In the genomic region with DNA sequence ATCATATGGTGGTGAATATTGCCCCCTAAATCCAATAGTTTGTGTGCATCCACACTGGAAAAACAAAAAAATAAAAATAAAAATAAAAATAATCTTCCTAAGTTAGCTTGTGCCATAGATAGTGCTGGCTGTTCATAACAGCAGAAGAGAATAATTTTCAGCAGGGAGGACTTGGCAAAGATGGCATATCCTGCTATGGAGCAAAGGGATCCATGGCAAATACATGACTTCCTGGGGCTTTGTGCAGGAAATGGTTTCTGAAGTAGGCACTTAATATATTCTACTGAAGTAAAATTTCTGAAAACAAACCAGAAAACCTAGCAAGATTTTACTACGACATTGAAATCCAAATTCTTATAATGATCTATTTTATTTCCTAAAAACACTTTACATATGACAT, we compare ENCODE assay signal across 15 mouse cellular contexts.
DNase-seq lines count a peak whose midpoint lies in the region.
"Had no signal": no experiment of that assay in that cellular context is flagged by ENCODE, and none has a peak within 500 bp of the region (broad histone marks: within the 10 kb centered on the region; RNA-seq: fewer than 3 reads in every experiment).

No protein-coding gene starts in this region.

- DNase-seq in cerebellum, adult 11 months: peak; percentile 6
- DNase-seq in cerebellum, postnatal 4 days (ENCODE audit: low spot score in 2 of 2): no peak
- peak; percentile 59 for DNase-seq in cerebellum, adult 9-10 months
- peak; percentile 13 to 70 for DNase-seq in cerebellum, postnatal 14 days
- no peak for DNase-seq in lung, postnatal 4 days
- DNase-seq in lung, postnatal 10 days: no peak
- DNase-seq in kidney, adult 11 months: no peak
- DNase-seq: adrenal gland, adult 2 months; adrenal gland, postnatal 14 days; B cell, adult 2 months; embryo, embryonic 11 days; gastrocnemius, postnatal 10 days; gastrocnemius, postnatal 36 days; heart, adult 11 months; kidney, adult 8-10 months had no signal

Comparison
In these comparisons a context has a peak if more than half of its experiments do, and no peak if none do; other contexts are left out.
1. DNase-seq: peak in cerebellum, adult 11 months (single experiment), cerebellum, adult 9-10 months (single experiment) and cerebellum, postnatal 14 days (2 of 2); none in cerebellum, postnatal 4 days (0 of 2), lung, postnatal 4 days (0 of 2), lung, postnatal 10 days (single experiment) and kidney, adult 11 months (single experiment).